Mouse (Mus musculus) c-Kit-positive CD71-positive TER-119-positive erythroid progenitor cells, embryonic 14.5 days (primary cell): Measurements from ENCODE around the gene Efcab11.
"Not testable (repeated sequence)": the region's sequence is repeated elsewhere in the genome, so short reads cannot be mapped to it uniquely, and the experiment has no call there.

Experiments
- DNase-seq: peaks from one replicate; pipeline ENCODE4 v3.0.0-alpha.2; 2013; ENCODE audit warnings: low spot score

The Efcab11 gene

DNA sequence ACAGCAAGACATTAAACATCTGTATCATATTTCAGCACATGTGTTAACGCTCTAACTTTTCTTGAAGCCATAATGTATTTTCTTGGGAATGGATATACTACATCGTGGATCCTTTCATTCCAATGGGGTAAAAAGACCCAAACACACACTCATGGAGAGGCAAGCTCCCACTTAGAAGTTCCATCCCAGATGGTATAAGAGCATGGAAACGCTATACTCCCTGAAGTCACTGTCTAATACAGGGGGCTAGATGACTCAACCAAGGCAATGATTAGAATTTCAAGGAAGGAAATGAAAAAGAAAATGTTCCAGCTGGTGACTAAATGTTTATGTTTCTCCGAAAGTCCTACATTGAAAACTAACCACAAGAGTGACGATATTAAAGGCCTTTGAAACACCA, 76.3 kb downstream of the Efcab11 start:
- no peak for DNase-seq

DNA sequence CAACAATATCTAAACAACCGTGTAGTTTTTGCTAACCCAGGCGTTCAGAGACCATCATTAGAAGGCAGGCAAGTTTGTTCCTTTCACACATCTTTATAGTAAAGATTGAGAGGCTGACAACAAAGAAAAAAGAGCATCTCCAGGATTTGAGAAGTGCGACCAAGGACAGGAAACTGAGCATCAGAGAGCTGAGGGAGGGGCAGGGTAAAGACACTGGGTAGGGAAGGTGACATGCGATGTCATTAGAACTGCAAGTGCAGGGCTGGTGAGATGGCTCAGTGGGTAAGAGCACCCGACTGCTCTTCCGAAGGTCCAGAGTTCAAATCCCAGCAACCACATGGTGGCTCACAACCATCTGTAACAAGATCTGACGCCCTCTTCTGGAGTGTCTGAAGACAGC, 77.5 kb downstream of the Efcab11 start:
- not testable (repeated sequence) for DNase-seq

DNA sequence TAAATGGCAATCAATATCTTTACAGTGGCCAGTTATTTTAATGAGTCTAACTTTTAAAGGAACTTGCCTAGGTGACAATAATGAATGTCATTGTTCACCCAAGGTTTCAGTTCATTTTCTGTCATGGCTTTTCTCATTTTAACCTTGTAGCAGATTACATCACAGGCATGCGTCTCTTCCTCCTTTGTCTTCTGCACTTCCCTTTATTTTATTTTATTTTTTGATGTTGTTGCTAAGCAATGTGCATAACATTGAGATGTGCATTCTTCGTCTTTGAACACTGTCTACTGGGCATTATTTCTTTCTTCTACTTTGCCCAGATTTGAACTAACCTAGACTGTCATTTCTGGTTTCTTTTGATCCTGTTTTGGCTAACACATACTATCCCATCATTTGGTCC, 88.3 kb downstream of the Efcab11 start:
- no peak for DNase-seq

DNA sequence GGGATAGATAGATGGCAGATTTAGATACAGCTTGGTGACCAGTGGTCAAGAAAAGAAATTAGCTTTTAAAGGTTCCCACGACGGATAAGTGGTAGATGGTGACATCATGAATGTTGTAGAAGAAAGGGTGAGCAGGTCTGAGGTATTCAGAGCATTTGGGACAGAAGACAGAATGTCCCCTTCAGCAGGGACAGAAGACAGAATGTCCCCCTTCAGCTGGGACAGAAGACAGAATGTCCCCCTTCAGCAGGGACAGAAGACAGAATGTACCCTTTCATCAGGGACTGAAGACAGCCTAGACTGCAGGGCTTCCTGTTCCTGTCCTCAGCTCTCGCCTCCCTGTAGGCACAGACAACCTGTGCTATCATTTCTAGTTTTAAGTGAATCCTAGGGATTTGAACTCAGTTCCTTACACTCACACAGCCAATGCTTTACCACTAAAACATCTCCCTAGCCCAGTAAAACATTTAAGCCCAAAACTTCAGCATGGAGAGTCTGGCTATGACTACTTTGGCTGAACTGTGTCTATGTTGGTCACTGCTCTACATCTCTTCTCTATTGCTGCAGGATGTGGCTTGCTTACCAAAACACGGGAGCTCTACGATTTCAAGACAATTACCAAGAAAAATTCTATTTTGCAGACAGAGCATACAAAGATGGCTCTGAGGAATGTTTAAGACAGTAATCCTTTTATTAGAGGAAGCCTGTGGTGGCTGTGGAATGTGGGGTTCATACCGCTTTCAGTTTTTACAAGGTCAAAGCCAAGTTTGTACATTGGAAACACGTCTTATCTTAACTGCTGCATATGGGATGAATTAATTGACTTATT, 89.2 kb downstream of the Efcab11 start:
- DNase-seq = no peak

DNA sequence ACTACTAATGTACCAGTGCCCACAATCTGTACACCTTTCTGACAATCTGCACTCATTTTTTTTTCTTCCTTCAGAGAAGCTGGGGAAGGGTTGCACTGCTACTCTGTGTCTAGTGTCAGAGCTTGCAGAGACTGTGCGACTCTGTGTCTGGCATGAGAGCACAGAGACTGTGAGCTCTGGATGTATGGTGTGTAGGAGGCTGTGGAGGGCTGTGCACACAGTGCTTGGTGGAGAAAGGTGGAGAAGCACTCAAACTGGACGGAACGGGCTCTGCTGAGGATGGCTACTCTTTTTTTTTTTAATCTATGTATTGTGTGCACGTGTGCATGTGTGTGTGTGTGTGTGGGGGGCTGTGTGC, 90.1 kb downstream of the Efcab11 start:
- DNase-seq = no peak

DNA sequence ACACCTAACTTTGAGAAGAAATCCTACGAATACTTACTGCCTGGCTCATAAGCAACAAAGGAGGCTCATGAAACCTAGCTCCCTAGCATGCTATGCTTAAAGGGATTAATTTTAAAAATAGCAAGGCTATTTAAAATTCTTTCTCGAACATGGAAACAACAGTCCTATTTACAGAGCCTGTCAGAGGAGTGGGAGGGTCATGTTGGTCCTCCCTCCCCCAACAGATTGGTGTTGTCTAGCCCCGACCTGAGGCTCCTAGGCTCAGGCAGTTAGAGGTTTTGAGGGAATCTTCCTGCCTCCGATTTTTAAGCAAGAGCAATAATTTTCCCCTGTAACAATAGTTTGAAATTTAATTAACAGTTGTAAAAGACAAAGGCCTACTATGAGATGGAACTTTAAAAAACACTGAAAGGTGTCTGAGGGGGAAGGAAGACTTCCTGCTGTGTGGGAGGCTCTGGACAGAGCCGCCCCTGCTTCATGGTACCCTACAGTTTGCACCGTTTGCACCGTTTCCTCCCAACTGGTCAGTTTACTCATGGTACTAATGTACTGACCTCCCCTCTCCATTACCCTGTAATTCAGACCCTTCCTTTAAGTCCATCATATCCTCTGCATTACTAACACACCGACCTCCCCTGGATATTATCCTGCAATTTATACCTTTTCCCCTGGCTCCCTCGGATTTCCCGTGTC, 90.6 kb downstream of the Efcab11 start:
- DNase-seq = no peak

DNA sequence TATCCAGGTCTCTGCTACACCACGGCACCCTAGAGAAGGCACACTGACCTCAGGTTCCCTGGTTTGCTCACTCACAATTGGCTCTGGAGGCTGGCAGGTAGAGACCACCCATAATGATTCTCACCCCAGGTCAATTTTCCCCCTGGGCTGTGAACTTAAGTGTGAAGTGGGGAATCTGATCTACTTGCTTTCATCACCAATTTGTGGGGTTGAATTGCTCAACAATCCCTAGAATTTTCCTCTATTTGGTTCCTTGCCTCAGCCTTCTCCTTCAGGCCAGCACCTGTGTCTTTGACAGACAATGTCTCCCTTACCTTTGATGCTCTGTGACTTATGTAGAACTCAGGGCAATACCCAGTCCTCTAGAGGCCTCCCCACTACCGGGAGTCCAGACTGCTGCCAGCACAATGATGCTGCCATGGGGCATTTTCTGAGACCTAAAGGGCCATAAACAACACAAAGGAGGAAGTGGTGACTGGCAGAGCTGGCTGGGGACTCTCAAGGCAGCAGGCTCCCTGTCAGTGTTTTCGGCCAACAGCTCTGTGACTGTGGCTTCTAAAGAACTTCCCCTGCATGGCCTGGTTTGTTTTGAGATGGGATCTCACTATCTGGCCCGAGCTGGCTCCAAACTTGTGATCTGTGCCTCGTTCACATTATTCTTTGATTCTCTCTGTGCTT, 94.8 kb downstream of the Efcab11 start:
- no peak for DNase-seq

DNA sequence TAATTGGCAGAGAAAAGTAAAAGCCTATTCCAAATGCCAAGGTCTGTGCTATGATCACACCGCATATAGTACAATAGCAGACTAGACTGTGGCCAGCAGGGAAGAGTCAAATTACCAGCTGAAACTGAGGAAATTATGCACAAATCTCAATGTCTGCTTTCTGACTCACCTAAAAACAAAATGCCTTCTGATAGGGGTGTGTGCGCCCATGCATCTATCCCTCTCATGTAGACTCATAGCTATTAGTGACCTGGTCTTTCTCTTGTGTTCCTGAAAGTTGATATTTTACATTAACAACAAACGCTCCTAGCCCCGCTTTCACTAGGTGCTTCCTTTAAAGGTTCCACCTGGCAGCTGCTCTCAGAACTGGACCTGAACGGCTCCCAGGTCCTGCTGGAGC, 102.5 kb downstream of the Efcab11 start:
- no peak for DNase-seq

DNA sequence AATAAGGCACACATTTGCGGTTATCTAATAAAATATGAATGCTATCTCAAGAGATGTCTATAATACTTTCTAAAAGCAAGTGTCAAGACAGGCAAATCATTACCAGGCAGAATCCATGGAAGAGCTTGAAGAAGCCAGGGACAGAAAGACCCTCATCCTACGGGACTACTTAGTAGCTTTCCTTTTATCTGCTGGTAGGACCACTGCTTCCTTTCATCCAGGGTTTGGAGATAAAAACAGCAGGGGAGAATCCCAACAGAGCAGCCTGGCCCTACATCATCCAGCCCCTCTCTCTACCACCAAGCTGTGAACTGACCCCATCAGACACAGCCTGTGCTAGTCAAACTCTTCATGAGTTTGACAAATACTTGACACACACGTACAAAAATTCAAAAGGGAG, 103.8 kb downstream of the Efcab11 start:
- DNase-seq = no peak

DNA sequence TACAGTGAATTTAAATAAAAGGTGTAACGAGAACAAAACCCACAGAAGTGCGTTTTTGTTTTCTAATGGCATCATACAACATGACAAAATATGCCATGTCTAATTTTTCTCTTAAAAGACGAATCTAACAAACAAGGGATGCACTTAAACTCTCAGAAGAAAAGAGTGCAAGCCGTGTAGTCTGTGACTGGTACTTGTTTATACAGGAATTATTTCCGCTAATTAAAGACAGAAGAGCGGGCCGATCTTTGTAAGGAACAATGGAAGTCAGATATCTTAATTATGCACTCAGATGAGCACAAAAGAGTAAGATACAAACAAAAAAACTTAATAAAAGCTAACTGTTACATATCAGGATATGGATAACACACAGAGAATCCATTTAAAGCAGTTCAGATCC, 104.3 kb downstream of the Efcab11 start:
- no peak for DNase-seq

DNA sequence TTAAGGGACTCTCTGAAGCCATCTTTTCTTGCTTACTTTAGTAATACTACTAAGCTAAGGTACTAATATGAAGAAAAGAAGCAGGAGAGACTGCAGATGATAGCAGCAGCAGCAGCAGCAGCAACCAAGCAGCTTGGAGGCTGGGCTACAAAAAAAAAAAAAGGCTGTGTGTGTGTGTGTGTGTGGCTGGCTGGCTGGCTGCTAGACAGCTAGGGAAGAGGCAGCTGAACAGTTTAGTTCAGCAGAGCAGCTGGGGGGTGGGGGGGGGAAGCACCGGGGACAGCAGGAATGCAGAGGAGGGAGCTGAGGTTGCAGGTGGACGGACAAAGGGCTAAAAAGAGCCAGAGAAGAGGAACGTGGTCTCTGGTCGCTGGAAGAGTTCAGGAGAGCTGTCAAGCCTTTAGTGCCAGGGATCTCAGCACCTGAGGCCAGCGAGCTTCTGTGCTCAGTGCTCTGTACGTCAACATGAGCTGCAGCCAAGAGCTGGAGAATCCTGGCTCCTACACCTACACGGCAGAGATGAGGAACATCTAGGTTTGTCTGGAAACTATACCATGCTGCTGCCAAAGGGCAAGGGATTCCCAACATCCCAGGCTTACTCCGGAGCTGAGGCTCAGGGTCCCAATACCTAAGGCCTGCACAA, 107.6 kb downstream of the Efcab11 start:
- no peak for DNase-seq

DNA sequence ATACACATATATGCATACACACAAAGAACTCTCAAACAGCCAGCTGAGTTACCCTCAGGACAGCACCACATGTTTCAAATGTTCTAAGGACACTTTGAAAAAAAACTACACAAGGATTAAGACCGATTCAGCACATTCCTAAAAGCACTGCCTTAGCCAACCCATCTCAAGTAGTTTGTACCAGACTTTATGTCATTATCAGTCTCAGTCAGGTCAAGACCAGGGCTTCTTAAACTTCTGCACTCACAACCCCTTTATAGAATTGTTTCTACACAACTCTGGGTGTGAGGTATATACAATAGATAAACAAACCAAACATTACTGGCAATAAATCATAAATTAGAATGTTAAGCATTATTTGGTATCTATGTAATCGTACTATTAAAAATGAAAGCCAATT, 109.4 kb downstream of the Efcab11 start:
- no peak for DNase-seq

DNA sequence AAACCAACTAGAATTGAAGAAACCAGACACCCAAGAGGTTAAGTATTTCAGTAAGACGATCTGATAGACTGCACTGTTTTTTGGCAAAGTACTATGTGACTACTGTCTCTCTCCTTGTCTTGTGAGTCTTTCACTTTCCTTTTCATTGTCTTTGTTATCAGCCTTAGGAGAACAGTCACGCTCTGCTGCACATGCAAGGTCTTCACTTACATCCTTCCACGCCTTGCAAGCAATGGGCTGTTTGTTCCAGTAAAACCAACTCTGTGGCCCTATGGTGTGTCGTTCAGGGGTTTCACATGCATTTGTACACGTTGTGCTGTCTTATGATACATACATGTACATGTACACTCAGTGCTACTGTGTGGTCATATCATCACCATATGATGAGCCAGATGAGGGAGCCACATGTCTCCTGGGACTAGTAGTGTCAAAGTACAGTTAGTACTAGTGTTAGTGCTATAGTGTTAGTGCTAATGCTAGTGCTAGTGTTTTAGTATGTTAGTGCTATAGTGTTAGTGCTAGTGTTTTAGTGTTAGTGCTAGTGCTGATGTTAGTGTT, 110.5 kb downstream of the Efcab11 start:
- DNase-seq = no peak

DNA sequence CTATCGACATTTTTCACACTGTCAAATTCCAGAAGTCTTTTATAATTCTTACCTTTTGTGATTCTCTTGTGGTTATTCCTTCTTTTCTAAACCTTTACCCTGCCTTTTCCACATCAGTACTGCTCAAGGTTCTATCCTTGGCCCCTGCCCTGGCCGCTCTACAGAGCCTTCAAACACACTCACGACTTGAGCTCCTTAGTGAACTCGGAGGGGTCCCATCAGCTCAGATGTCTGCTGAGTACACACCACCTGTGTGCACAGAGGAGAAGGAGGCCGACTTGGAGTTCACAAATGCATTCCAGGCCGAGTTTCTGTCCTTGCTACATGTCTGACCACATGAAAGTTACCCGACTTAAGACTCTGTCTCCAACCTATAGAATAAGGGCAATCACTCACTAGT, 113.2 kb downstream of the Efcab11 start:
- no peak for DNase-seq

DNA sequence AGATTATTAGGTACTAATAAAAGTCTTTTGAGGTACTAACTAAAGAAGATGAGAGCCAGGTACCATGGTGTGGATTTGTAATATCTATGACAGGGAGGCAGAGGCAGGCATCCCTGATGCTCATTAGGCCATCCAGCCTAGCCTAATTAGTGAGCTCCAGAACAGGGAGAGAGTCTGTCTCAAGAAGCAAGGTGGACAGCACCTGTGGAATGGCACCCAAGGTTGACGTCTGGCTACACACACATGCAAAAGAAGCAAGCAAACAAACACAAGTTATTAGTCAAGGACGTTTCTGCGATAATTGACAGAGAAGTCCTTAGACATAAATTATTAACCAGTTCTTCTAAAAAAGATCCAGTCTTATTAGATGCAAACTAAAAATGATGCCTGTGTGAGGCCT, 114.6 kb downstream of the Efcab11 start:
- no peak for DNase-seq

DNA sequence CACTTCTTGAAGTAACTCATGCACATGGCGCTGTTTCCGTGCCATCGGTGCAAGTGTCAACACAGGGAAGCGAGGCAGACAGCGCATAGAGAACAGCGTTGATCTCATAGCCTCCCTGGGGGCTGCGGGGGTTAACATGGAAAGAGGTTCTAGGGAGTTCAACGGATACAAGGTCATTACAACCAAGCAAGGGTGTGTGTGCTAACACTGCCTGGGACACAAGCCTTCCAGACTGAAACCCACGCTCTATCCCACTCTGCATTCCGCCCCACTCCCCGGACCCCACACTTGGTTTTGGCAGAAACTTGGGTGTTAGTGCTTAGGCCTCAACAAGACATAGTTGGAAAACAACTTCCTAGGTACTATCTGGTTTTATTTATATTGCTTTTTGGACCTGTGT, 116.5 kb downstream of the Efcab11 start:
- no peak for DNase-seq

DNA sequence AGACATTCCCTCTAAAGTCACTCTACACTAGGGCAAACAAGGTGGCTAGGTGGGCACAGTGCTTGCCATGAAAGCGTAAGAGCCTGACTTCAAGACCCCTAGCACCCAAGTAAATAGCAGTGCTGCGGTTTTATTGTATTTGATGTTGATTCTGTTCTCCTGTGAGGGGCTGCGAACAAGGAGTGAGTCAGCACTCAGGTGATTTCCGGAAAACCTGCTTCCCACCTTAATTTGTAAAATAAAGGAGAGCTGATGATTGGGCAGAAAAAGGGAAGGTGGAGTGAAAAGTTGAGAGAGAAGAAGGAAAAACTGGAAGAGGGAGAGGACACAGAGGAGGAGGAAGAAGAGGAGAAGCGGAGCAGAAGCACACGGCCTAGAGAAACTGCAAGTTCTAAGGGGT, 118.3 kb downstream of the Efcab11 start:
- no peak for DNase-seq

DNA sequence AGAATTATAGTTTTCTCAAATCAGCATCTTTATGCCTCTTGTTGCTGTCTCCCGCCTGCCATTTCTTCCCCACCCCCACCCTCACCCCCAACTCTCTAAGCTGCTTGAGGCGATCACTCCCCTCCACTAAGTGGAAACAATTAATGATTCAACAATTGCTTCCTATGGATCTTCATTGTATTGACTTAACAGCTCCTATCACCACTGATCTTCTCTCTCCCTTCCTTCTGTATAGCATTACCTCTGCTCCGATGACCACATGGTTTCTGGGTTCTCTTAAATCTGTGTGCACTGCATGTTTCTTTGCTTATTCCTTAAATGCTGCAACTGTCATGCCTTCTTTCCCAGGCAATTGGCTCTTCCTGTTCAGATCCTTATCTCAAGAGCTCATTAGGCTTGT, 120.2 kb downstream of the Efcab11 start:
- no peak for DNase-seq

DNA sequence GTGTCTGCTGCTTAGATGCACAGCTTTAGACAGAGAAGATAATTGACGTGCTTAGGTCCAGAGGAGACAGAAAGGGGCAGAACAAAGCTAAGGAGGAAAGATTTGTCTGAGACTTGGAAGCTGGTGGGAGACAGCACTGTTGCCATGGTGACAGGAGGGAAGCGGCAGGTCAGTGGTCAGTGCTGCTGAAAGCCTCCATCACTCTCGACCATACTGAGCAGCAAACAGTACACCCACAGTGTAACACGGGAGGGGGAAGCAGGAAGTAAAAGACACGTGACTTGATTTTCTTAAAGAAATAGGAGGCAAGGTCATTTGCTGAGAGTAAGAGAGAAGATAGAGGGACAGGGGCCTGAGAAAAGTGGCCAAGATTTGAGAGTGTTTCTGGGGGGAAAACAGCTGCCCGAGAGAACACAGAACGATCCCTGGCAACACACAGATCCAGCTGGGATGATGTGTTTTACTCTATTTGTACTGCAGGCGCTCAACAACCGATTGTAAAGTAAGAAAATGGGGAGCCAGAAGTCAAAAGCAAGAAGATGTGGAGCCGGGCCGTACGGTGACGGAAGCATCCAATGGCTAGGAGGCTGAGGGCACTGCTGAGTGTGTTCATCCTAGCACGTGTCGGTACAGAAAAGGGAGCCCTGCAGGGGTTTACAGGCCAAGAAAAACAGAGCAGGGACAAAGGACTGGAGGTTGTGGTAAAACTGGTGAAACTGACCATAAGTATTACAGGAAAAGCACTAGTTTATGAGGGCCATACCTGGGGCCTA, 126.3 kb downstream of the Efcab11 start:
- DNase-seq = no peak

DNA sequence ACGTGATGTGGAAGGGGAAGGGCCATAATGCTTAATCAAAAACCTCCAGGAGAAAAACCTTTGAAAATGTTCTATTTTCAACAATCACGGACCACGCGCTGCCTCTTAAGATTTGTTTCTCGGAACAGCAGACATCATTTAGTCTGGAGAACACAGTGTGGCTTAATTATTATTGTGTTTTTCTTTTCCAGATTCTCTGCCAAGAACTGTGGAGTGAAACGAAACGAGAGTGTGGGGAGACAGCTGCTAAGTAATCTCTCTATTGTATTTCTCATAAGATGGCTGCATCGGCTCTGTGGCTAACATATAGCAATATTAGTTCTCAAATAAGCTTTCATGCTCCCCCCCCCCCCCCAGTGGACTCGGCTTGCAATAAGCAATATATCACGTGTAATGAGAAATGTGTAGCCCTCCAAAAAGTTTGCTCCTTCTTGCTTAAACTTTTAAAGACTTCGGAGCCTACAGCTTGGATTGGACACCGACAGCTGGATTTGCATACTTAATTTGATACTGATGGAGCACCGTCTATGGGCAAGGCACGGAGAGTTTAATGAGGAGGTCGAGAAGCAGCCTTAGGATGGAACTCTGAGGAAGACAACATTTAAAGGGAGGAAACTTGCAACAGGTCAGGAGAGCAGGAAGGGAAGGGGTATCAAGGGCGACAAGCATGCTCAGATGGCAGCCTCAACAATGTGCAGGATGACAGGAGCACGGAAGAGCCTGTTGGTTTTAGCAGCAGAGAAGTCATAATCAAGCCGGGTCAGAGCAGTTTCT, 127.1 kb downstream of the Efcab11 start:
- DNase-seq = no peak

DNA sequence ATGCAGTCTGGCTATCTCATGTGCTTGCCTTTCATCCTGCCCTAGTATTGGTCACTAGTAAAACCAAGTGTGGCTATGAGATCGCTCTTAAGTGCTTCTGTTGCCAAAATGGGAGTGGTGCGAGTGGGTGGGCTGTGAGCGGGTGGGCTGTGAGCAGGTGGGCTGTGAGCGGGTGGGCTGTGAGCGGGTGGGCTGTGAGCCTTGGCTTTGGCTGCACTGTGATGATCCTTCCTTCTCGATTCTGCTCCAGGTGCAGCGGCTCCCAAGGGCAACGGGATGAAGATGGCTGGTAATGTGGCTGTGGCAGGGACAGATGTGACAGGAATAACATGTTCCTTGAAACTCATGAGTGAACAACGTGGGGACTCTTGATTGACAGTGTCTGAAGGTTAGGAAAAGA, 128.0 kb downstream of the Efcab11 start:
- no peak for DNase-seq
